Mouse (Mus musculus) spleen, postnatal 14 days (tissue): ENCODE data around the gene Calr4.

Experiments
- DNase-seq, 2 experiments: peaks; one replicate each; pipeline ENCODE4 v3.0.0; 2021 to 2022; ENCODE audit warnings: low spot score in 2 of 2

Calr4 gene

DNA sequence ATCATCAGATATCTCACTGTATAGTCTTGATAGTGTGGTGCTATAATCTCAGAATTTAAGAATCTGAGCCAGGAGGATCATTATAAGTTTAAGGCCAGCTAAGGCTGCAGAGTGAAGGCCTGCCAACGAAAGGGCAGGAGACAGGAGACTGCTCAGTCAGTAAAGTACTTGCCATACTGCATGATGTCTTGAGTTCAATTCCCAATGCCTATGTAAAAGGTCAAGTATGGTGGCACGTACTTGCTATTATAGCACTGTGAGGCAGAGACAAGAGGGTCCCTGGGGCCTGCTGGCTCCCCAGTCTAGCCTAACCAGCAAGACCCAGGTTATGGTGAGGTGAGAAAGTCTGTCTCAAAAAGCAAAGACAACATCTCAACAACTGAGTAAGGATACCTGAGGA lies at the start of gene Calr4:
Calr4 (plus strand) TSS at position 301 of the 400 bp plus-strand sequence.
- no peak for DNase-seq

DNA sequence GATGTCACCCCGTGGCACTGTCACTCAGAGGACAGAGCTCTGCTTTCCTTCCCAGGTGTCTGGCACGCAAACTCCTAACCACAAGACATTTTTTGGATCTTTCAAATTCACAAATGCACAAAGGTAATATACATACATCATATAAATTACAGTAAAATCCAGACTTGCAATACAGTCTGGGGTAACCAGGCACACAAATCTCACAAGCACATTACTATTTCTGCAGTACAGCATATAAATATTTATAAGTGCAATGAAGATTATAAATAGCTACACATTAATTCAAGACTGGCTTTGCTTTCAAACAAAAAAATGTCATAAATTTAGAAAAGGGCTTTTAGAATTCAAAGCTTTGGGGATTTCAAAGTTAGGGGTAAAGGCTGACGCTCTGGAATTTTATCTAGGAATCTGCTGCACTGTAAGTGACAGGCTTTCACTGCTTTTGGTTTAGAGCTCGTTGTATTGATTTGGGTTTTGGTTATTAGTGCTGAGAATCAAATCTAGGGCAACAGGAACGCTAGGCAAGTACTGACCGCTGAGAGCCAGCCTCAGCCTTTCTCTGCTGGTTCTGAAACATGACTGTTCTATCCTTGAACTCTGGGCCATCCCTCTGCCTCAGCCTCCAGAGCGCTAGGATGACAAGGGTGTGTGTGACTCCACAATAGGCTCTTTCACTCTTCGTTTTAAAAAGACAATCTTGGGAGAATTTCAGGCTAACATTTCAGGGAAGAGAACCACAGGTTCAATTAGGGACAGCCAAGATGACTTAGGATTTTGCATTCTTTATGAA lies 48.5 kb upstream of the Calr4 start:
- DNase-seq = no peak

DNA sequence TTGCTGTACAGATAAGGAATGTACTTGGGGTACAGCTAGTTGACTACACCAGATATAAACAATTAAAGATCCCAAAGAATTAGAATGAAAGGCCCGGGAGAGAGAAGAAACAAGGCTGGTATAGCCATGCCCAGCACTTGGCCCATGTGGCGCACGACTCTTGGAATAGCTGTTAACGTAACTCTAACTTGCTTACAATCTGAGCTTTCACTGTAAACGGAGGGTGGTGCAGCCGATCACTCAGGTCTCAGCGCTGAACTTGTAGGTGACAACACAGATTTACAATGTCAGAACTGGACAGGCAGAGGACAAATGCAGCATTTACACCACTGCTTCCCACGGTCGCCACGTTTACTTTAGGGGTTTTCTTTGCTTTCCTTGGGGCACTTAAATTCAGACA lies 42.7 kb upstream of the Calr4 start:
- DNase-seq = no peak

DNA sequence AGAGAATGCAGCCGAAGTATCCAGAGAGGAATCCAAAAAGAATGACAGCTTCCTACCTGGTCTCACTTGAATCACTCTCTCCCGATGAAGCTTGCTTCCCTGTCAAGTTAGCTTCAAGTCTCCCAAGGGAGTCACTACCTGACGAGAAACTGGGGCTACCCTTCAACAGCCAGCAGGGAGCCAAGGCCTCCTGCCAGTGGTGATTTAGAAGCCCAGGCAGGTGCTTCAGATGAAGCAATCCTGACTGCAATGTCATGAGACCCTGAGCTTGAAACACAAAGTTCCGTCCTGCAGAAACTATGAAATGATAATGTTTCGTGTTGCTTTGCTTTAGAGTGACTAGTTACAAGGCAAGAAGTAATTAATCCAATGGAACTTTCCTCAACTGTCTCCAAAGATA lies 40.4 kb upstream of the Calr4 start:
- no peak for DNase-seq

DNA sequence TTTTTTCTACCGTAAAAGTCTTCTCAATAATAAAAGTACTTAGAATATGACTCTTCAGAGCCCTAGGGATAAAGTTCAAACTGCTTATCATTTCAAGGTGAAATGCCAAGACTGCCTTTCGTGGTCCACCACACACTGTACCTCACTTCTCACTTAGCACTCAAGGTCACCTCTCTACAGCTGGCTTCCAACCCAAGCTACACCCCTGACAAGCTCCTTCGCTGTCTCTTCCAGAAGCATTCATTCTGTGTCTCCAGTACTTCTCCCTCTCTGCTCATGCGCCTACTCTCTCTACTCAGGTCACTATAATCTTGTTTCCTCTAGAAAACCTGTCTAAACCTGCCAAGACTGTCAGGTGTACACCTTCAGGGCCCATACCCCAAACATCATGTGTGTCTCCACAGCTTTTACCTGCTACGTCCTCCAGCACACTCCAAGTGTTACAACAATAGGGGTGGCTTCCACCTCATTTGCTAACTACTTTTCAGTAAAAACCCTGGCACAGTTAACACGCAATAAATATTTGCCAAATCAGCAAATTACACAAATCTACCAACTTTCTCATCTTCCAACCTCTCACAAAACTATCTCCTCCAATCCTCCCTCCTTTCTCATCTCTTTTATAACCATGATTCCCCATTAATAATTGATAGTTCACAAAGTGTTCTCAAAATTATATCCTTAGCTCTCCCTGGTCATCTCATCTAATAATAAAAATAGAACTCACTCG lies 38.2 kb upstream of the Calr4 start:
- DNase-seq = no peak

DNA sequence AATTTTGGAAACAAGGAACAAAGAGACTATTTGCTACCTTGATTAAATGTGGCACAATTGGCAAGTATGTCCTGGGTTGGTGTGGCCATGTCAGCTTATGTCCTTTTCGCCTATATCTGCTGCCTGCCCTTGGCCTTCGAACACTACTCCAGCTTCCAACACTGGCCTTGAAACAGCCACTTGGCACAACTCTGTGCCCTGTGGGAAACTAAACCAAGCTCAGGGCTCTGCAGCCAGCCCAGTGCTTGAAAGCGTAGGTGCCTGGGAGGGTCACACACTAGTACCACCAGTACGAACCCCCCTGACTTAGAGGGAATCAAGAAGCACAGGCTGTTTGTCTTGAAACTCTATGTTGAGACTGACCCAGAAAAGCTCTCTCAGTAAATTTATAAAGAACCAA lies 35.2 kb upstream of the Calr4 start:
- DNase-seq = no peak

DNA sequence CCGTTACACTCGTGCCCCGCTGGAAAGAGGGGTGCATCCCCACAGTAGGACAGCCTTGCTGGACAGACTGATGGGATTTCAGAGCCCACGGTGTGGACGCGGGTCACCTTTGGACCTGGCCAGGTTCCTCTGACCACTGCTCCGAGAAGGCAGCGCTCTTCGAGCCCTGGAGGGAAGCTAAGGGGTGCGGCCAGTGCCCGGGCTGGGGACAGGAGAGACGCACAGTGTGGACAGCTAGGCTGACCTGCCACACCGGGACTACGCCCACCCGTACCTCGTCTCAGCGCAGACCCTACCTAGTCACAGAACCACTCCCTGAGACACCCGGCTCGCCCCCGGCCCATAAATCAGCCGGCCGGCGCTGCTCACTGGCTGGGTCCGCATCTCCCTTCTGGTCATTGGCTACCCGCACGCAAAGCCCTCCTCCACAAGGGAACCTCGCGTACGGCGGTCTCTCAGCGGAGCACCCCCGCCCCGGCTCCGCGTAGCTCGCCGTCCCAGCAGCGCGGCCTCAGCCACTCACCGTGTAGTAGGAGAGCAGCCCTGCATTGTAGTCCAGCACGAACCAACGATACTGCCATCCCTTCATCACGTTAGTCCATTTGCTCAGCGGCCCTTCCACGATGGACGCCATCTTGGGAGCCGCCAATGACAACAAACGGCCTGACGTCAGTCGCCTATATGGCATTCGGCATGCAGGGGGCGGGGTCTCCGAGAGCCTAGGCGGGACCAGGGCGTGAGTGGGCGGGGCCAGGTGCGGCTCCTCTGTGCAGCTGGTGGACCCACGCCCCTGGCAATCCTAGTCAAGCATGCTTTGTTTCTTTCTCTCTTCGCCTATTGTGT lies 32.5 kb upstream of the Calr4 start, which contains the start of gene Osbpl9:
Osbpl9 (minus strand) TSS at position 691 of the 843 bp plus-strand sequence.
- DNase-seq = peak; percentile 98 to 99

DNA sequence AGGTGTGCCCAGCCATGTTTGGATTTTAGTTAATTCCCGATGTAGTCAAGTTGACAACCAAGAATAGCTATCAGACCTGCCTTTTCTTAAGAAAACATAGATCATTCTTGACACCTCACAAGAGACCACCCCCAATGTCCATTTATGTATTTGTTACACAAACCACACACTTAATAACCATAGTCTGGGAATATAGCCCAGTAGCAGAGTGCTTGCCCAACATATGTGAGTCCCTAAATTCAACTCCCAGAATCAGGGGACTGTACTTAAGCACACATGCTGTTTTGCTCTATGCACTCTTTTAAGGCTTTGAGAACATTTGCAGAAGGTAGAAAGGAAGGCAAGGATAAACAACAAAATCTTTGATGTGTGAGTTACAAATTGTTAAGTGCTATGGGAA lies 30.4 kb upstream of the Calr4 start:
- DNase-seq = no peak

DNA sequence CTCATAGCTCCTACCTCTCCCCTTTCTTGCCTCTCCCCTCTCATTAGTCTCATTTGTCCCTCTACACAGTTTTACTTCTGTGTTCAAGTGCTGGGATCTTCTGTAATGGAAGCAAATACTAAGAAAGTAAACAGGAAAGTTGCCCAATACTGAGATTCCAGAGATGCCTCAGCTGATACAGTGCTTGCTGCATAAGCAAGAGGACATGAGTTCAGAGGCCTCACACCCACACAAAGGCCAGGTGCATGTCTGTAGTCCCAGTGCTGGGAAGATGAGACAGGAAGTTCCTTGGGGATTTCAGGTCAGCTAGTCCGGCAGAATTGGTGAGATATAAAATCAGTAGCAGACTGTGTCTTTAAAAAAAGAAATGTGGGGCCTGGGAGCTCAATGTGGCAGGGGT lies 29.9 kb upstream of the Calr4 start:
- no peak for DNase-seq

DNA sequence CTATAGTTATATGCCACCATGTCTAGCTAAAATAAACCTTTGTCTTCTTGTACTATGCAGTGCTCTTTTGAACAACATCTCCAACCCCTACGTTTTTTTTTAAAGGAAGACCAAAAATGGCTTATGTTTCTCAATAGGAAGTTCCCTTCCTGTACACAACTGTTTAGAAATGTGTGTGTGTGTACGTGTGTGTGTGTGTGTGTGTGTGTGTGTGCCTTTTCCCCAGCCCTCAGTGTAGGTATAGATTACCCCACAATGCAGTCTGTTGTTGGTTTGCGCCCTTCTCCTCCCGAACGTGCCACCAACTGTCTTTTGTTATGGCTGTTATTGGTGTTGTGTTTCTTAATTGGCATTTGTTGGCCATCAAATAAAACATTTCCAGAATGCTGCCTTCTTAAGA lies 26.8 kb upstream of the Calr4 start:
- DNase-seq = no peak

DNA sequence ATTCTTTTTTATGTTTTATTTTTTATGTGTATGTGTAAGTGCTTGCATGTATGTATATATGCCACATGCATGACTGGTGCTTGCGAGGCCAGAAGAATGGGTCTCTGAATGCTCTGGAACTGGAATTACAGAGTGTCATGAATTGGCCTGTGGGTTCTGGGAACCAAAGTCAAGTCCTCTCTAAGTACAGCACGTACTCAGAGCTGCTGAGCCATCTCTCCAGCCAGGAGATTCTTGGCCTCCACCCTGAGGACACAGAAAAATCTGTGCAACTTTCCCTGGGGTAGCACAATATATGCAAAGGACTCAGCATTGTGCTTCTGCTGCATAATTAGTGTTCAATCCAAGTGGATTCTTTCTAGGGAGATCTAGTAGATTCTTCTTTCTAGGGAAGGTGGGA lies 24.0 kb upstream of the Calr4 start:
- DNase-seq = no peak

DNA sequence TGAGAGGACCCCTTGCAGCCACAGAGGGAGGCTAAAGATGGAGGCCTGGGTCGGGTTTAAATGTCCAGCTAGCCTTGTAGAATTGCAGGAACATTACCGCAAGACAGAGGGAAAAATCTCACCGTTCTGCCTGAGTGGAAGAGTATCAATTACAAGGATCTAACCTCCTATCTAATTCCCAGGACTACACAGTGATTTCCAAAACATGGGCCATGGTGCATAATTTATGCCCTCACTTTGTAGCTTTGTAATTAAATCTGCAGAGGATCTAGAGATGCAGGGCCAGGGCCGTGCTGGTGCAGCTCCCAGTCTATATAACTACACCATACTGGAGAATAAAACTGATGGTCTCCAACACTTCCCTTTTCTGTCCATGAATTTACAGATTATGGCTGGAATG lies 23.4 kb upstream of the Calr4 start:
- no peak for DNase-seq

DNA sequence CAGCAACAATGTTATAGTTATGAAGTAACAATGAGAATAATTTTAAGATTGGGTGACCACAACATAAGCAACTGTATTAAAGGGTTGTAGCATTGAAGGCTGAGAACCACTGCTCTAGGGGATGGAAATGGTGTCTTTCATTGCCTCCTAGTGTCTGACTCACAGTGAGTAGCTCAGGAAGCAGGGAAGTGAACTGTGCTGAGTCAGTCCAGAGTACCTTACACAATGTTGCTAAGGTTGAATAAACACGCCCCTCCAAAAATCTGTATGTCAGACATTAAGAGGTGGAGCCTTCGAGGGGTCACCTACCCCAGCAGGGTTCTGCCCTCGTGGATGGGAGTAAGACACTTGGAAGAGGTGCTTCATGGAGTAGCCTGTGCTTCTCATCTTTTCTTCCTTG lies 20.3 kb upstream of the Calr4 start:
- DNase-seq = no peak

DNA sequence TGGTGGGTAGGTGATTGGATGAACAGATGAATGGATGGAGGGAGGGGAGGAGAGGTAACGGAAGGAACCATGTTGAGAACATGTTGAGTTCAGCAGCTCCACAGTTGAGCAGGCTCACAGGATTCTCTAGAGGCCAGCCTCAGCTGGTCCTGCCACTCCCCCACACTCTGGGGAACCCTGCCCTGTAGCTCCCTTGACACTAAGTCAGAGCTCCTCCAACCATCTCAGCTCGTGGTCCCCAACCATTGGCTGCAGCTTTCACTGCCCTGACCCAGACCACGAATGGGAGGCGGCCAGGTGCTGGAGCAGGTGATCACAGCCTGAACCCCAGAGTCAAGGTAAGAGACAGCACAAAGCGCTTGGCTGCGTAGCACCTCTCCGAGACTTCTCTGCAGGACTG lies 16.3 kb upstream of the Calr4 start:
- DNase-seq = no peak

DNA sequence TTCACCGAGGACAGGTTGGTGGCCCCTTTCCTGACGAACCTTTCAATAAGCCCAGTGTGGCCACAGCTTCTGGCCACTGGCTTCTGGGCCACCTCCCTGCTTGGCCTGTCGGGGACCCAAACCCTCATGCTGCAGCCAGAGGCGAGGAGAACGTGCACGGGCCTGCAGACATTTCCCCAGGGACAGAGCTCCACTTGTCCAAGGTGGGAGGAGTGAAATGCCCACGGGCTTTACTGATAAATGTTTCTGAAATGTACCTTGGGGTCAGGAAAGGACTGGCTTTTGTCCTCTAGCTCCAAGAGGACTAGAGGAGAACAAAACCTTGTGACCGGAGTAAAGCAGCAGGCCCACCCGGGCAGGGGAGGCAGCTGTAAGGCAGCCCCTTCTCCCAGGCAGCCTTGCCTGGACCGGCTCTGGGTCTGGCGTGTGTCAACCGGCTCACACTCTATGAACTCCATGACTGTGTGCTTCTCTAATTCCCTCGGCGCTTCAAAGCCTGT lies 13.8 kb upstream of the Calr4 start:
- DNase-seq = no peak

DNA sequence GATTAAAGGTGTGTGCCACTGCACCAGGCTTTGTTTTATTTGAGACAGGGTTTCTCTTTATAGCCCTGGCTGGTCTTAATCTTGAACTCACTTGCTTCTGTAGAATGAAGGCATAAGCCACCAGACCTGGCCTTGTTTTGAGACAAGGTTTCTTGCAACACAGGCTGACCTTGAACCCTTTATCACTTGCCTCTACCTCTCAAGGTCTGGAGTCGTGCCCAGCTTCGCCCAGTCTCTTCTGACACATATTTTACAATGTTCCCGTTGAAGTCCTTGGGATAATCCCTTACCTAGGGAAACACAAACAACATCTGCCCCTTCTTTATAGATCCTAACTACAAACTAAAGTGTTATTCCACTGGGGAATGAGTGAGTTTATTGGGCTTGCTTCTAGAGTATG lies 12.3 kb upstream of the Calr4 start:
- no peak for DNase-seq

DNA sequence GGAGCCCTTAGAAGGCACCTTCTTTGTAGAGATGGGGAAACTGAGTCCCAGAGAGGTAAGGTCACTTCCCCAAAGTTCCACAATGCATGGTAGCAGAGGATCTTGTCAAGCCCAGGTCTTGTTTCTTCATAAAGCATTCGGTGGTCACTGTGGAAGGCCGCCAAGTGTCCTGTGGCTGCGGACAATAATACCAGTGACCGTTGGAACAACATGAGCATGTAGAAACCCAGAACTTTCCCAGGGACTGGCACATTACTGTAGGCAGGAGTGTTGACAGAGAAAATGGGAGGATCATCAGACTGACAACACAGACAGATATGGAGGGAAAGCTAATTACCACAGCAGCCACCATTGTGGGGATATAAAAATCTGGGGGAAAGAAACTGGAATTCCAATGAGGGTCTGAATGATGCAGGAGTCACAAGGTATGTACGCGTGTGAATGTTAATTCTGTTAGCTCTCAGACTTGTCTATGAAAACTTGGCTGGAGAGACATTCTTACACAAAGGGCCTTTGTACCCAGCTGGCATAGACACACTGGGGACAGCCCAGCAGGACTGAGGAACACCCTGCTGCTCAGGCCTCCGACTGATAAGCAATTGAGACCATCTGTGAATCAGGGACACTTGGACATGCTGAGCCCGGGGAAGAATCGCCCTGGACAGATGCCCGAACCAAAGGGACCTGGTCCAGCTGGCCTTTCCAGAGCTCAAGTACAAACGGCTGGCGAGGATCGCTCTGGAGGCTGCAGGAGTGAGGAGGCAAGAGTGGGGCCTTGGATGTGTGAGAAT lies 9.3 kb upstream of the Calr4 start:
- DNase-seq = no peak

DNA sequence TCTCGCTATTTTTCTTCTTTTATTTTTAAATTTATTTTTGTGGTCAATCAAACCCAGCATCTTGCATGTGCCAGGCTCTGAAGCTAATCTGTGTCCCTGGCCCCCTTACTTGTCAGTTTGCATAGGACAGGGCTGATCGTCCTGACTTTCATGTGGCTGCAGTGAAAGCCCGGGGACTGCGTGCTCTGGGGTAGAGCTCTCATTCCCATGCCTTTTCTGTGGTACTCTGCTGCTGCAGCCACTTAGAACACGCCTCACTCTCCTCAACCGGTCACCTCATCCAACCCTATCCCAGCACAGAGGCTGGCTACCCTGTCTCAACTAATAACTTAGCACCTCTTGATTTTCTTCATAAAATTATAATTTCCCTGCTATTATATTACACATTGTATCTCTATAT lies 8.7 kb upstream of the Calr4 start:
- no peak for DNase-seq

DNA sequence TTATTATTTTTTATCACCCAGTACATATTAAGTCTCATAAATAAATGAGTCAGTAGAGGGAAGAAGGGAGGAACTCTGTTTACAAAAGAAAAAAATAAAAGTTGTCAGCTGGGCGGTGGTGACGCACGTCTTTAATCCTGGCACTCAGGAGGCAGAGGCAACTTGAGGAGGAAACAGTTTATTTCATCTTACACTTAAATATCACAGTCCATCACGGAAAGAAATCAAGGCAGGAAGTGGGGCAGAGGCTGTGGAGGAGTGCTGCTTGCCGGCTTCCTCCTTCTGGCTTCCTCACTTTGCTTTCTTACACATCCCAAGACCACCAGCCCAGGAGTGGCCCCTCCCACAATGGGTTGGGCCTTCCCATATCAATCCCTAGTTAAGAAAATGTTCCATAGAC lies 8.2 kb upstream of the Calr4 start:
- no peak for DNase-seq

DNA sequence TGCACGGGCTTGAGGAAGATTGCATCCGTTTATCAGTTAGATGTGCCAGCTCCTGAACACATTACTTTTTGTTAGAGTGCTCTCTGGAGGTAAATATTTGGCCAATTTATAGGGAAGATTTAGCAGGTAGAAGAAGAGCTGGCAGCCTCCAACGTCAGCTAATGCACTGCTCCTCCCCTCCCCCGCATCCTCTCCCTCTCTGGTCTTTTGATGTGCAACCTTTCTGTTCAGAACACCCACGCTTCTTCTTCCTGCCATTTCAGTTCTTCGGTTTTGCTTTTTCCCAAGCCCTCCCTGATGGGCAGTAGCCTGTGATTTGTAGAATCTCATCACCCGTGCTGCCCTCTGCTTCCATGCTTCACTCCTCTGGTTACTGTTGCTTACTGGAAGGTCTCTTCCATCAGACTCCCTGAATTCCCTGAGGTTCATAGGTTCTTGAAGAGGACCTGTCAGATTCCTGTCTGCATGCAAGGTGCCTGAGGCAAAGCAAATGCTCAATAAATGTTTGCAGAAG lies 4.5 kb upstream of the Calr4 start:
- no peak for DNase-seq

DNA sequence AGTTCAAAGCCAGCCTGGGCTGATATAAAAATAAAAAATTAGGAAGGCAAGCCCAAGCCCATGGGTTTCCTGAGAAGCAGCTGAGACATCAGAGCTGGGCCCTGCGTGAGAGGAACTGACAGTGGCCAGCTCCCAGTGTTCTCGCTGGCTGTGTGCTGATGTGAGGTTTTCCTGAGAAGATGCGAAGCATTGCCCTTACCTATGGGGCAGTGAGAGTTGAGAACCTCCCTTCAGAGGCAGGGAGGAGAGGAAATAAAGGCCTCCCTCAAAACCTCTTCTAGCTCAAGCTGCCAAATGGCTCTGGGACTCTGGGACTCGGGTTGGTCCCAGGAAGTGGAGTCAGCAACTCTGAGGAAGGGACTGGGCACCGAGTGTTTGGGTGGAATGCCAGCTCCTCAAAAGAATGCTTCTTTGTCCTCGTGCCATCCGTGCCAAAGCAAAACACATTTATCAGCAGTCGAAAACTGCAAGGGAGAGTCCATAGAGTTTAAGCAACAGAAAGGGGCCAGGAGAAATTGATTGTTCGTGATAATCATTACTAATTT lies 593 bp downstream of the Calr4 start:
- DNase-seq = no peak
